ENCODE assay signal across 8 mouse cellular contexts in the genomic region with DNA sequence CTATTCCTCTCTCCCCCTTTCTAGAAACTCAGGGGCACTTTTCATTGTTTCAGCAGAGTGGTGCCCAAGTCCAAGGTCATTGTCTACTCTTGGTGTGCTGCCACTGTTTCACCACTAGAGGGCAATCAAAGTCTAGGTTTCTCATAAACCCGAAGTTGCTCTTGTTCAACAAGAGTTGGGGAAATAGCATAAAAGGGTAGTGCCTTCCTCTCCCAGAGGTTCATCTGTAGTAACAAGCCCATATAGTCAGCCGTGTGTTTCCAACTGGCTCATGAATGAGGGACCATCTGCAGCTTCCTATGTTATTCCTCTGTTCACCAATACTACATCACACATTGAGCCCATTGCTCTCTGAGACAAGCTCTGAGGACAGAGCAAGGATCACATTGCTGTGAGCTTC.
DNase-seq lines count a peak whose midpoint lies in the region; ATAC-seq and TF ChIP-seq lines count a peak whose summit lies in the region.

No protein-coding gene starts in this region.

- TF ChIP-seq CTCF in C2C12 (IDR thresholded peaks at IDR 0.05; ENCODE audit: control insufficient read depth, insufficient read depth, insufficient read length) (peak; percentile 32), Patski (IDR thresholded peaks at IDR 0.05) (peak; percentile 92)
- TF ChIP-seq CTCF in layer of hippocampus, adult 2 months (conservative IDR thresholded peaks at IDR 0.05): peak; percentile 97
- peak; percentile 91 for TF ChIP-seq CTCF in lung, postnatal 0 days (IDR thresholded peaks at IDR 0.05)

- no peak overlapping the region for H3K9ac ChIP-seq in lung, postnatal 0 days (replicated peaks; ENCODE audit: low read depth)

- TF ChIP-seq EP300 in lung, postnatal 0 days (IDR thresholded peaks at IDR 0.05): no peak

- 6% methylated on average over 2 of the region's 2 CpGs for WGBS in lung, postnatal 0 days

- H3K79me2 ChIP-seq in C2C12 (ENCODE audit: control insufficient read depth, insufficient read depth): no peaks in the 10 kb centered on the region

- POLR2A ChIA-PET in Patski (lab: Charles Lee): no interaction called here

- no peak overlapping the region for H3ac ChIP-seq in C2C12 (ENCODE audit: control insufficient read depth, insufficient read length, low read depth)

- H3K4me2 ChIP-seq in lung, postnatal 0 days (replicated peaks; ENCODE audit: low read depth, low read length): no peak overlapping the region

- CTCF ChIA-PET in Patski (lab: Charles Lee): interaction anchor here (0.6 to 1.0 kb wide), 2 partner anchors 11 to 23 kb away, joined by 3 to 4 read pairs; no protein-coding TSS in a partner anchor

- no peak overlapping the region for H3K27ac ChIP-seq in layer of hippocampus, adult 2 months
- no peak overlapping the region for H3K27ac ChIP-seq in lung, postnatal 0 days (ENCODE audit: low read length)

- DNase-seq in Patski (ENCODE audit: low read depth, low spot score): peak; percentile 15
- peak; percentile 80 for DNase-seq in embryo, embryonic 10 days (ENCODE audit: low spot score)
- peak; percentile 51 for DNase-seq in heart, postnatal 4 days
- DNase-seq in layer of hippocampus, adult 2 months (ENCODE audit: low spot score in 2 of 2): peak; percentile 31 to 47
- DNase-seq in lung, postnatal 0 days (ENCODE audit: low spot score): peak; percentile 69
- peak; percentile 82 for DNase-seq in retina, postnatal 1 day

- H3K4me1 ChIP-seq in lung, postnatal 0 days (ENCODE audit: insufficient read depth, low read depth, low read length): no peaks in the 10 kb centered on the region

- no peak for ATAC-seq in Patski
- no peak for ATAC-seq in lung, postnatal 0 days
- ATAC-seq in erythroblast, adult 5-6 weeks (replicated peaks; ENCODE audit: low FRiP score, poor library complexity, severe bottlenecking): no peak

- no peaks in the 10 kb centered on the region for H3K9me3 ChIP-seq in lung, postnatal 0 days (ENCODE audit: low read length)

- H3K27me3 ChIP-seq in C2C12 (ENCODE audit: control insufficient read depth, insufficient read depth, insufficient read length): no peaks in the 10 kb centered on the region
- H3K27me3 ChIP-seq in Patski: no peaks in the 10 kb centered on the region
- no peaks in the 10 kb centered on the region for H3K27me3 ChIP-seq in lung, postnatal 0 days (replicated peaks; ENCODE audit: insufficient read depth, low read length)

- in situ Hi-C loops in Patski (cut with MboI; ENCODE audit: low pct_unique_long_range_greater_than_20kb): loop anchor here (25.0 kb wide), 1 partner anchor 575 kb away; no protein-coding TSS in a partner anchor

- H3K36me3 ChIP-seq in C2C12 (ENCODE audit: control insufficient read depth, insufficient read depth): no peaks in the 10 kb centered on the region
- H3K36me3 ChIP-seq in lung, postnatal 0 days (ENCODE audit: insufficient read depth, low read length): no peaks in the 10 kb centered on the region

- no peak overlapping the region for H3K4me3 ChIP-seq in C2C12 (ENCODE audit: insufficient read depth, poor library complexity, severe bottlenecking)
- no peak overlapping the region for H3K4me3 ChIP-seq in layer of hippocampus, adult 2 months
- no peak overlapping the region for H3K4me3 ChIP-seq in lung, postnatal 0 days (ENCODE audit: low read depth, low read length)

- no peaks in the 10 kb centered on the region for H3K79me3 ChIP-seq in C2C12 (ENCODE audit: low read depth)

TF ChIP-seq in C2C12, 6 proteins besides CTCF, POLR2A, EP300 and RAD21:
- no peak for TF ChIP-seq USF1 (IDR thresholded peaks at IDR 0.05; ENCODE audit: low read depth)
- no peak for TF ChIP-seq FOSL1 (IDR thresholded peaks at IDR 0.05; ENCODE audit: insufficient read depth, low read length, poor library complexity, severe bottlenecking)
- no peak for TF ChIP-seq MYOG (IDR thresholded peaks at IDR 0.05; ENCODE audit: control insufficient read depth, extremely low read depth, insufficient read length)
- no peak for TF ChIP-seq CEBPB (IDR thresholded peaks at IDR 0.05; ENCODE audit: low read depth)
- TF ChIP-seq MAX (IDR thresholded peaks at IDR 0.05): no peak
- no peak for TF ChIP-seq MYOD1 (IDR thresholded peaks at IDR 0.05; ENCODE audit: control insufficient read depth, insufficient read length, low read depth)

Comparison
In these comparisons a context has a peak if more than half of its experiments do, and no peak if none do; other contexts are left out.
1. CTCF ChIP-seq: peak in every context shown above with its lines; median percentile 97 in layer of hippocampus, adult 2 months; 92 in Patski; 91 in lung, postnatal 0 days; 32 in C2C12.
2. DNase-seq: peak in every context shown above with its lines; median percentile 82 in retina, postnatal 1 day; 80 in embryo, embryonic 10 days; 69 in lung, postnatal 0 days; 51 in heart, postnatal 4 days; 39 in layer of hippocampus, adult 2 months; 15 in Patski.